Mouse (Mus musculus) G1E (cell line): ENCODE measurements around the gene Anapc10. TPM values are rescaled to one million over a fixed set of nuclear protein-coding genes. Genes with fewer than 3 reads are reported as not detected.

Experiments
- ATAC-seq: 2 replicates; pipeline ENCODE4 v1.8.0; 2016; ENCODE audit warnings: mild to moderate bottlenecking; ENCODE audit not compliant: insufficient number of reproducible peaks, poor library complexity, low FRiP score, severe bottlenecking; ENCODE audit errors: extremely low read depth
- DNase-seq: peaks from one replicate; pipeline ENCODE4 v3.0.0; 2012; ENCODE audit warnings: low spot score
- H3K27me3 ChIP-seq: 2 replicates; pipeline ENCODE4 v1.6.1; 2012; ENCODE audit warnings: mild to moderate bottlenecking, low read length, inconsistent platforms; ENCODE audit not compliant: insufficient read depth
- H3K36me3 ChIP-seq: replicated peaks from 2 replicates; pipeline ENCODE3; 2012; ENCODE audit warnings: mild to moderate bottlenecking, inconsistent platforms
- H3K4me1 ChIP-seq: 2 replicates; pipeline ENCODE4 v1.6.1; 2012; ENCODE audit warnings: low read depth, low read length, inconsistent platforms, mixed read lengths; ENCODE audit not compliant: insufficient read depth
- H3K4me3 ChIP-seq: 2 replicates; pipeline ENCODE4 v1.5.1; 2012; ENCODE audit warnings: low read depth, mild to moderate bottlenecking, inconsistent platforms, low read length, moderate library complexity, mixed read lengths
- H3K9me3 ChIP-seq: replicated peaks from 2 replicates; pipeline ENCODE4 v1.6.1; 2012; ENCODE audit warnings: inconsistent platforms
- CTCF ChIP-seq: IDR thresholded peaks from 2 replicates; pipeline ENCODE4 v1.5.1; 2012; ENCODE audit warnings: low read depth, low read length, inconsistent platforms, mixed read lengths
- GATA1 ChIP-seq: IDR thresholded peaks from 2 replicates; pipeline ENCODE4 v1.6.1; 2012; ENCODE audit warnings: borderline replicate concordance, low read length, inconsistent platforms, mixed read lengths
- GATA2 ChIP-seq: IDR thresholded peaks from 2 replicates; pipeline ENCODE4 v1.6.1; 2012; ENCODE audit warnings: low read depth, low read length, inconsistent platforms, borderline replicate concordance
- POLR2AphosphoS5 ChIP-seq: IDR thresholded peaks from 2 replicates; pipeline ENCODE4 v1.6.1; 2012; ENCODE audit warnings: low read depth, low read length, inconsistent platforms; ENCODE audit not compliant: insufficient replicate concordance
- TAL1 ChIP-seq: conservative IDR thresholded peaks from 2 replicates; pipeline ENCODE4 v1.6.1; 2012; ENCODE audit warnings: low read depth, low read length, inconsistent platforms, mixed read lengths
- polyA plus RNA-seq: library from polyadenylated mRNA; stranded (reverse); fragments of >175 nt; gene quantifications from 2 replicates; pipeline ENCODE4 v1.2.3, GENCODE M21; 2012
- total RNA-seq, 2 experiments: library from RNA; stranded (forward) in 1 of 2; stranded (reverse) in 1 of 2; fragments of 200-1000 nt in 1 of 2; fragments of >200 nt in 1 of 2; fragmentation: Nextera tagmentation in 1 of 2; gene quantifications; 2 replicates each; pipeline ENCODE4 v1.2.3; 2014 to 2017

Anapc10 gene
- total and polyA plus RNA-seq, 3 experiments, result 0.65 to 15.3 (median 12.8) TPM

GRCm38 (mm10) chr8:79692531-79692930 is 19.1 kb upstream of the Anapc10 start:
- no peak for TF ChIP-seq POLR2AphosphoS5
- no peak for TF ChIP-seq GATA1
- no peak for TF ChIP-seq CTCF
- TF ChIP-seq TAL1, result no peak
- TF ChIP-seq GATA2, result no peak
- no peak overlapping the region for H3K4me3 ChIP-seq
- H3K9me3 ChIP-seq, result no peaks in the 10 kb centered on the region
- H3K4me1 ChIP-seq, result peaks cover 4% of the 10 kb centered on the region; the same call in 1 of the 2 replicates
- H3K36me3 ChIP-seq, result peaks cover 93% of the 10 kb centered on the region
- ATAC-seq (no peak), DNase-seq (no peak)
- no peaks in the 10 kb centered on the region for H3K27me3 ChIP-seq

- no peaks in the 10 kb centered on the region for H3K9me3 ChIP-seq
- peaks cover 54% of the 10 kb centered on the region for H3K36me3 ChIP-seq
- DNase-seq (no peak), ATAC-seq (no peak)
- no peak for TF ChIP-seq TAL1
- TF ChIP-seq POLR2AphosphoS5, result no peak
- no peak for TF ChIP-seq GATA1
- TF ChIP-seq CTCF, result no peak
- TF ChIP-seq GATA2, result no peak
- no peaks in the 10 kb centered on the region for H3K27me3 ChIP-seq
- H3K4me3 ChIP-seq, result no peak overlapping the region
- H3K4me1 ChIP-seq, result peaks cover 13% of the 10 kb centered on the region; the same call in 1 of the 2 replicates
Measured at GRCm38 (mm10) chr8:79706687-79707086, 4.9 kb upstream of the Anapc10 start.

DNA sequence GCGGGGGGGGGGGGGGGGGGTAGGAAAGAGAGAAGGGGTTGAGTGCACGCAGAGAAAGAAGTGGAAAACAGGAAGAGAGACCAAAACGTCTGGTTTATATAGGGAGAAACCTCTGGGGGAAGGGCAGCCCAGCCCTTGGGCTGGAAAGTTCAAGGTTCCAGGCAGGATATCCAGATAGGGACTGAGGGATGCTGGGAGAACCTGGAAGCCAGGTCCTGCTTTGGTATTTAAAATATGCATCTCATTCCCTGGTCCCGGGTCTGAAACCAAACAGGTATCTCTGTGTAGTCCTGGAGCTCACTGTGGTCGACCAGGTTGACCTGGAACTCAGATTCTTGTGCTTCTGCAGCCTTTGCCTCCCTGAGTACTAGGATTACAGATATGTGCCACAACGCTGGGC is 1.1 kb downstream of the Anapc10 start:
- no peak for ATAC-seq
- Histone ChIP-seq H3K9me3 (no peaks in the 10 kb centered on the region), H3K36me3 (peaks cover 37% of the 10 kb centered on the region), H3K4me3 (peak overlapping the region; percentile 95; the same call in 1 of the 2 replicates), H3K4me1 (peaks cover 10% of the 10 kb centered on the region), H3K27me3 (no peaks in the 10 kb centered on the region)
- DNase-seq, result no peak
- TF ChIP-seq GATA1 (no peak), GATA2 (no peak), CTCF (no peak)

GRCm38 (mm10) chr8:79721537-79721936 is 9.9 kb downstream of the Anapc10 start:
- DNase-seq (no peak), ATAC-seq (no peak)
- Histone ChIP-seq H3K9me3 (no peaks in the 10 kb centered on the region), H3K4me3 (no peak overlapping the region), H3K36me3 (peaks cover 62% of the 10 kb centered on the region), H3K4me1 (0 out of 2 replicates have a peak, but pooled peaks cover 4% of the 10 kb centered on the region), H3K27me3 (no peaks in the 10 kb centered on the region)
- TF ChIP-seq GATA1, result no peak
- TF ChIP-seq POLR2AphosphoS5, result no peak
- TF ChIP-seq TAL1, result no peak
- no peak for TF ChIP-seq CTCF
- no peak for TF ChIP-seq GATA2

GRCm38 (mm10) chr8:79723308-79723707 is 11.7 kb downstream of the Anapc10 start:
- DNase-seq, result no peak
- peaks cover 49% of the 10 kb centered on the region for H3K36me3 ChIP-seq
- TF ChIP-seq GATA1 (no peak), POLR2AphosphoS5 (no peak), TAL1 (no peak), CTCF (no peak), GATA2 (no peak)
- no peak overlapping the region for H3K4me3 ChIP-seq
- no peak for ATAC-seq
- H3K4me1 ChIP-seq, result 0 out of 2 replicates have a peak, but pooled peaks cover 4% of the 10 kb centered on the region
- H3K27me3 ChIP-seq, result no peaks in the 10 kb centered on the region
- no peaks in the 10 kb centered on the region for H3K9me3 ChIP-seq

GRCm38 (mm10) chr8:79724589-79724988 is 13.0 kb downstream of the Anapc10 start:
- TF ChIP-seq GATA2 (no peak), GATA1 (no peak), POLR2AphosphoS5 (no peak), CTCF (no peak), TAL1 (no peak)
- DNase-seq (no peak), ATAC-seq (no peak)
- Histone ChIP-seq H3K36me3 (peaks cover 53% of the 10 kb centered on the region), H3K4me3 (no peak overlapping the region), H3K9me3 (no peaks in the 10 kb centered on the region), H3K27me3 (no peaks in the 10 kb centered on the region), H3K4me1 (0 out of 2 replicates have a peak, but pooled peaks cover 4% of the 10 kb centered on the region)
